Mouse (Mus musculus) olfactory bulb, adult 2 months (tissue): ENCODE data around the gene Srrm2. TPM values are rescaled to one million over a fixed set of nuclear protein-coding genes. Genes with fewer than 3 reads are reported as not detected.

Experiments used
- H3K27ac ChIP-seq: fragments of 200-500 bp; 2 replicates; pipeline ENCODE4 v1.5.1; 2012; ENCODE audit warnings: low read depth, low read length; ENCODE audit not compliant: insufficient read depth
- H3K4me1 ChIP-seq: fragments of 200-500 bp; 2 replicates; pipeline ENCODE4 v1.6.1; 2012; ENCODE audit warnings: low read length; ENCODE audit not compliant: control insufficient read depth, insufficient read depth
- H3K4me3 ChIP-seq: fragments of 200-500 bp; 2 replicates; pipeline ENCODE4 v1.5.1; 2012; ENCODE audit warnings: mild to moderate bottlenecking, low read depth, low read length, moderate library complexity; ENCODE audit not compliant: insufficient read depth
- CTCF ChIP-seq: fragments of 200-500 bp; IDR thresholded peaks from 2 replicates; pipeline ENCODE4 v1.5.1; 2012; ENCODE audit warnings: low read depth, mild to moderate bottlenecking, low read length, moderate library complexity; ENCODE audit not compliant: insufficient read depth
- POLR2A ChIP-seq: fragments of 200-500 bp; IDR thresholded peaks from 2 replicates; pipeline ENCODE4 v1.6.1; 2012; ENCODE audit warnings: mild to moderate bottlenecking, low read depth, low read length, moderate library complexity; ENCODE audit not compliant: insufficient read depth
- WGBS: fragments of 180-500 bp; shearing (Covaris S2); methylation state at CpG from one replicate; pipeline ENCODE4 v1.1.7; 2018; 5-methylcytosine and 5-hydroxymethylcytosine counted together
- polyA plus RNA-seq: library from polyadenylated mRNA; stranded (reverse); fragments of >200 nt; gene quantifications from 2 replicates; pipeline ENCODE4 v1.2.4, GENCODE M21; 2012; ENCODE audit warnings: low replicate concordance; ENCODE audit not compliant: missing spikeins, insufficient read depth, insufficient read length

Gene Srrm2
- polyA plus RNA-seq, 1 experiment: 383 TPM

GRCm38 (mm10) chr17:23854229-23854765 lies 64.0 kb downstream of the Srrm2 start:
- TF ChIP-seq POLR2A: no peak
- TF ChIP-seq CTCF: no peak
- Histone ChIP-seq H3K4me3 (no peak overlapping the region), H3K27ac (no peak overlapping the region), H3K4me1 (no peaks in the 10 kb centered on the region)
- WGBS: 90% methylated on average over 10 of the region's 10 CpGs

- no peak overlapping the region for H3K27ac ChIP-seq
- H3K4me1 ChIP-seq: no peaks in the 10 kb centered on the region
- 90% methylated on average over 6 of the region's 6 CpGs for WGBS
- H3K4me3 ChIP-seq: no peak overlapping the region
- TF ChIP-seq POLR2A: no peak
- TF ChIP-seq CTCF: no peak
These were observed 66.9 kb downstream of the Srrm2 start for GRCm38 (mm10) chr17:23857193-23857592.

- H3K4me1 ChIP-seq: no peaks in the 10 kb centered on the region
- no peak overlapping the region for H3K4me3 ChIP-seq
- 86% methylated on average over 2 of the region's 2 CpGs for WGBS
- no peak overlapping the region for H3K27ac ChIP-seq
- TF ChIP-seq POLR2A (no peak), CTCF (no peak)
These were observed 67.6 kb downstream of the Srrm2 start for GRCm38 (mm10) chr17:23857913-23858312.

- no peak overlapping the region for H3K4me3 ChIP-seq
- WGBS: 78% methylated on average over 4 of the region's 4 CpGs
- H3K27ac ChIP-seq: no peak overlapping the region
- no peak for TF ChIP-seq CTCF
- TF ChIP-seq POLR2A: no peak
- no peaks in the 10 kb centered on the region for H3K4me1 ChIP-seq
These were observed 72.6 kb downstream of the Srrm2 start for GRCm38 (mm10) chr17:23862926-23863325.

GRCm38 (mm10) chr17:23867756-23868155 lies 77.4 kb downstream of the Srrm2 start, which contains the start of gene Prss21:
Gene Prss21, plus strand, starts transcription at chr17:23868056.
- TF ChIP-seq POLR2A (no peak), CTCF (no peak)
- H3K4me3 ChIP-seq: no peak within 1 kb of the TSS
- no peak within 1 kb of the TSS for H3K27ac ChIP-seq
- 92% methylated on average over 15 of the region's 15 CpGs for WGBS
- H3K4me1 ChIP-seq: no peaks in the 10 kb centered on the region

- TF ChIP-seq POLR2A (no peak), CTCF (no peak)
- H3K27ac ChIP-seq: no peak overlapping the region
- WGBS: 90% methylated on average over 11 of the region's 11 CpGs
These were observed 78.2 kb downstream of the Srrm2 start for GRCm38 (mm10) chr17:23868513-23868912.

More at GRCm38 (mm10) chr17:23868513-23868912, 78.2 kb downstream of the Srrm2 start:
- no peak overlapping the region for H3K4me3 ChIP-seq
- no peaks in the 10 kb centered on the region for H3K4me1 ChIP-seq

Other genes with a start within 250 kb of the Srrm2 start
- not detected in 2 replicates for gene Zfp213, start 226.3 kb upstream of the Srrm2 start, polyA plus RNA-seq
- not detected in 2 replicates for gene Zfp13, start 191.0 kb upstream of the Srrm2 start, polyA plus RNA-seq
- not detected in 2 replicates for gene Zscan10, start 189.7 kb upstream of the Srrm2 start, polyA plus RNA-seq
- not detected in 2 replicates for gene Mmp25, start 145.3 kb upstream of the Srrm2 start, polyA plus RNA-seq
- not detected in 2 replicates for gene Bicdl2, start 130.0 kb upstream of the Srrm2 start, polyA plus RNA-seq
- gene Hcfc1r1, start 116.9 kb upstream of the Srrm2 start, polyA plus RNA-seq: not detected in 2 replicates
- gene Thoc6, start 116.7 kb upstream of the Srrm2 start, polyA plus RNA-seq: not detected in 2 replicates
- gene Tnfrsf12a, start 113.1 kb upstream of the Srrm2 start, polyA plus RNA-seq: not detected in 2 replicates
- gene Cldn6, start 111.3 kb upstream of the Srrm2 start, polyA plus RNA-seq: not detected in 2 replicates
- gene Cldn9, start 106.5 kb upstream of the Srrm2 start, polyA plus RNA-seq: not detected in 2 replicates
- not detected in 2 replicates for gene 1520401A03Rik, start 67.7 kb upstream of the Srrm2 start, polyA plus RNA-seq
- not detected in 2 replicates for gene Pkmyt1, start 64.2 kb upstream of the Srrm2 start, polyA plus RNA-seq
- not detected in 2 replicates for gene Paqr4, start 49.7 kb upstream of the Srrm2 start, polyA plus RNA-seq
- not detected in 2 replicates for gene Kremen2, start 44.7 kb upstream of the Srrm2 start, polyA plus RNA-seq
- not detected in 2 replicates for gene Flywch1, start 18.9 kb upstream of the Srrm2 start, polyA plus RNA-seq
- not detected in 2 replicates for gene Flywch2, start 4.5 kb upstream of the Srrm2 start, polyA plus RNA-seq
- gene Elob, start 38.6 kb downstream of the Srrm2 start, polyA plus RNA-seq: not detected in 2 replicates
- gene Prss33, start 45.5 kb downstream of the Srrm2 start, polyA plus RNA-seq: not detected in 2 replicates
- gene Prss32, start 53.3 kb downstream of the Srrm2 start, polyA plus RNA-seq: not detected in 2 replicates
- not detected in 2 replicates for gene Prss41, start 53.6 kb downstream of the Srrm2 start, polyA plus RNA-seq
- not detected in 2 replicates for gene Prss21, start 77.5 kb downstream of the Srrm2 start, polyA plus RNA-seq
- gene Dcpp1, start 90.3 kb downstream of the Srrm2 start, polyA plus RNA-seq: not detected in 2 replicates
- gene Dcpp2, start 90.3 kb downstream of the Srrm2 start, polyA plus RNA-seq: not detected in 2 replicates
- gene Dcpp3, start 126.9 kb downstream of the Srrm2 start, polyA plus RNA-seq: not detected in 2 replicates
- gene Sbp, start 151.1 kb downstream of the Srrm2 start, polyA plus RNA-seq: not detected in 2 replicates
- gene Sbpl, start 164.7 kb downstream of the Srrm2 start, polyA plus RNA-seq: not detected in 2 replicates
- gene Prss30, start 190.0 kb downstream of the Srrm2 start, polyA plus RNA-seq: not detected in 2 replicates
- gene Prss22, start 207.6 kb downstream of the Srrm2 start, polyA plus RNA-seq: not detected in 2 replicates
- not detected in 2 replicates for gene Prss27, start 247.6 kb downstream of the Srrm2 start, polyA plus RNA-seq